Mouse (Mus musculus) MEL (cell line): ENCODE results near the gene Stx6. TPM values are rescaled to one million over a fixed set of nuclear protein-coding genes. Genes with fewer than 3 reads are reported as not detected.

Source experiments
- DNase-seq: peaks from one replicate; pipeline ENCODE4 v3.0.0; 2011; ENCODE audit warnings: low read depth, low spot score
- H3K27ac ChIP-seq: 2 replicates; pipeline ENCODE4 v1.5.1; 2012; ENCODE audit warnings: low read depth, mild to moderate bottlenecking, control low read depth, low read length, moderate library complexity; ENCODE audit not compliant: control insufficient read depth
- H3K27me3 ChIP-seq, 2 experiments: fragments of 150-350 bp in 1 of 2; sonication (generic) in 1 of 2; 2 replicates each; pipeline ENCODE4 v1.6.1; 2012; ENCODE audit warnings: low read length in 2 of 2, mild to moderate bottlenecking in 2 of 2, improper control_type of control experiment in 1 of 2, moderate library complexity in 1 of 2; ENCODE audit not compliant: insufficient read depth in 2 of 2, control insufficient read depth in 1 of 2
- H3K36me3 ChIP-seq, 2 experiments: 2 replicates each; pipeline ENCODE4 v1.6.1; 2012 to 2014; ENCODE audit warnings: low read length in 2 of 2, improper control_type of control experiment in 1 of 2, inconsistent platforms in 1 of 2, mild to moderate bottlenecking in 1 of 2; ENCODE audit not compliant: insufficient read depth in 2 of 2, control insufficient read depth in 1 of 2
- H3K4me1 ChIP-seq, 2 experiments: fragments of 150-350 bp in 1 of 2; sonication (generic) in 1 of 2; 2 replicates each; pipeline ENCODE4 v1.6.1; 2012; ENCODE audit warnings: low read length in 2 of 2, improper control_type of control experiment in 1 of 2, mild to moderate bottlenecking in 1 of 2; ENCODE audit not compliant: insufficient read depth in 2 of 2, control insufficient read depth in 1 of 2
- H3K4me3 ChIP-seq, 2 experiments: fragments of 150-350 bp in 1 of 2; sonication (generic) in 1 of 2; 2 replicates each; pipeline ENCODE4 v1.5.1; 2012; ENCODE audit warnings: low read depth in 2 of 2, low read length in 2 of 2, mild to moderate bottlenecking in 2 of 2, moderate library complexity in 2 of 2, control low read depth in 1 of 2, improper control_type of control experiment in 1 of 2; ENCODE audit not compliant: control insufficient read depth in 1 of 2, insufficient read depth in 1 of 2
- H3K79me2 ChIP-seq: 2 replicates; pipeline ENCODE4 v1.6.1; 2012; ENCODE audit warnings: mild to moderate bottlenecking, low read length, moderate library complexity; ENCODE audit not compliant: control insufficient read depth, poor library complexity, insufficient read depth
- H3K9ac ChIP-seq: 2 replicates; pipeline ENCODE4 v1.6.1; 2012; ENCODE audit warnings: low read depth, mild to moderate bottlenecking, control low read depth, low read length, moderate library complexity; ENCODE audit not compliant: control insufficient read depth, poor library complexity, severe bottlenecking
- H3K9me3 ChIP-seq: fragments of 150-350 bp; sonication (generic); replicated peaks from 2 replicates; pipeline ENCODE4 v1.6.1; 2012; ENCODE audit warnings: mild to moderate bottlenecking, low read length, improper control_type of control experiment, moderate library complexity; ENCODE audit not compliant: insufficient read depth
- BHLHE40 ChIP-seq: IDR thresholded peaks from 2 replicates; pipeline ENCODE4 v1.6.1; 2012; ENCODE audit warnings: low read depth, mild to moderate bottlenecking, inconsistent platforms, low read length, improper control_type of control experiment, borderline replicate concordance
- CHD1 ChIP-seq: IDR thresholded peaks from 2 replicates; pipeline ENCODE4 v1.6.1; 2012; ENCODE audit warnings: low read depth, mild to moderate bottlenecking, inconsistent platforms, low read length, improper control_type of control experiment
- CTCF ChIP-seq, 3 experiments: IDR thresholded peaks in 2 of 3; conservative IDR thresholded peaks in 1 of 3; 2 replicates each; pipeline ENCODE4 v1.5.1; 2011 to 2012; ENCODE audit warnings: low read length in 3 of 3, low read depth in 2 of 3, mild to moderate bottlenecking in 2 of 3, improper control_type of control experiment in 1 of 3, inconsistent platforms in 1 of 3, mixed read lengths in 1 of 3, moderate library complexity in 1 of 3; ENCODE audit not compliant: control insufficient read depth in 1 of 3, insufficient read depth in 1 of 3, poor library complexity in 1 of 3, severe bottlenecking in 1 of 3
- E2F4 ChIP-seq: IDR thresholded peaks from 2 replicates; pipeline ENCODE4 v1.6.1; 2011; ENCODE audit warnings: low read depth, low read length, improper control_type of control experiment, borderline replicate concordance
- ELF1 ChIP-seq: IDR thresholded peaks from 2 replicates; pipeline ENCODE4 v1.6.1; 2014; ENCODE audit warnings: low read depth, mild to moderate bottlenecking, inconsistent platforms, low read length, improper control_type of control experiment, moderate library complexity
- ETS1 ChIP-seq: IDR thresholded peaks from 2 replicates; pipeline ENCODE4 v1.6.1; 2012; ENCODE audit warnings: low read depth, mild to moderate bottlenecking, inconsistent platforms, low read length, improper control_type of control experiment, moderate library complexity
- GABPA ChIP-seq: IDR thresholded peaks from 2 replicates; pipeline ENCODE4 v1.6.1; 2012; ENCODE audit warnings: low read depth, mild to moderate bottlenecking, inconsistent platforms, low read length, improper control_type of control experiment, moderate library complexity
- HCFC1 ChIP-seq: IDR thresholded peaks from 2 replicates; pipeline ENCODE4 v1.6.1; 2012; ENCODE audit warnings: low read depth, mild to moderate bottlenecking, inconsistent platforms, low read length, improper control_type of control experiment, moderate library complexity
- KAT2A ChIP-seq: conservative IDR thresholded peaks from 2 replicates; pipeline ENCODE4 v1.6.1; 2012; ENCODE audit warnings: low read depth, low read length, improper control_type of control experiment, inconsistent platforms
- MAFK ChIP-seq: IDR thresholded peaks from 2 replicates; pipeline ENCODE4 v1.6.1; 2011; ENCODE audit warnings: low read depth, mild to moderate bottlenecking, low read length, improper control_type of control experiment, borderline replicate concordance
- MAX ChIP-seq: IDR thresholded peaks from 2 replicates; pipeline ENCODE4 v1.6.1; 2011; ENCODE audit warnings: low read length, improper control_type of control experiment
- MAZ ChIP-seq: IDR thresholded peaks from 2 replicates; pipeline ENCODE4 v1.6.1; 2012; ENCODE audit warnings: low read depth, mild to moderate bottlenecking, inconsistent platforms, low read length, improper control_type of control experiment
- MEF2A ChIP-seq: IDR thresholded peaks from 2 replicates; pipeline ENCODE4 v1.6.1; 2014; ENCODE audit warnings: low read depth, mild to moderate bottlenecking, inconsistent platforms, low read length, improper control_type of control experiment; ENCODE audit not compliant: poor library complexity, insufficient replicate concordance, severe bottlenecking; ENCODE audit errors: extremely low read depth
- MXI1 ChIP-seq: IDR thresholded peaks from 2 replicates; pipeline ENCODE4 v1.6.1; 2011; ENCODE audit warnings: mild to moderate bottlenecking, low read depth, low read length, improper control_type of control experiment
- MYB ChIP-seq: IDR thresholded peaks from 2 replicates; pipeline ENCODE4 v1.6.1; 2011; ENCODE audit warnings: mild to moderate bottlenecking, low read depth, low read length, improper control_type of control experiment
- MYC ChIP-seq: IDR thresholded peaks from 2 replicates; pipeline ENCODE4 v1.6.1; 2011; ENCODE audit warnings: low read depth, mild to moderate bottlenecking, low read length, improper control_type of control experiment, moderate library complexity
- NELFE ChIP-seq: IDR thresholded peaks from 2 replicates; pipeline ENCODE4 v1.6.1; 2011; ENCODE audit warnings: low read depth, low read length, improper control_type of control experiment
- NRF1 ChIP-seq: IDR thresholded peaks from 2 replicates; pipeline ENCODE4 v1.6.1; 2014; ENCODE audit warnings: low read depth, mild to moderate bottlenecking, inconsistent platforms, low read length, improper control_type of control experiment, moderate library complexity; ENCODE audit not compliant: poor library complexity, insufficient read depth, severe bottlenecking
- POLR2A ChIP-seq, 2 experiments: IDR thresholded peaks; 2 replicates each; pipeline ENCODE4 v1.6.1; 2011 to 2012; ENCODE audit warnings: low read length in 2 of 2, mild to moderate bottlenecking in 2 of 2, control low read depth in 1 of 2, improper control_type of control experiment in 1 of 2, low read depth in 1 of 2, moderate library complexity in 1 of 2; ENCODE audit not compliant: control insufficient read depth in 1 of 2, insufficient read depth in 1 of 2, poor library complexity in 1 of 2
- RCOR1 ChIP-seq: IDR thresholded peaks from 2 replicates; pipeline ENCODE4 v1.6.1; 2012; ENCODE audit warnings: low read depth, mild to moderate bottlenecking, inconsistent platforms, low read length, improper control_type of control experiment
- TBP ChIP-seq: IDR thresholded peaks from 2 replicates; pipeline ENCODE4 v1.8.0; 2011; ENCODE audit warnings: low read depth, low read length, improper control_type of control experiment
- TCF12 ChIP-seq: IDR thresholded peaks from 2 replicates; pipeline ENCODE4 v1.6.1; 2014; ENCODE audit warnings: low read depth, mild to moderate bottlenecking, inconsistent platforms, low read length, improper control_type of control experiment, moderate library complexity
- USF1 ChIP-seq: IDR thresholded peaks from 2 replicates; pipeline ENCODE4 v1.6.1; 2014; ENCODE audit warnings: low read depth, mild to moderate bottlenecking, inconsistent platforms, low read length, improper control_type of control experiment, moderate library complexity
- USF2 ChIP-seq, 2 experiments: IDR thresholded peaks; 2 replicates each; pipeline ENCODE4 v1.6.1; 2011 to 2012; ENCODE audit warnings: improper control_type of control experiment in 2 of 2, low read length in 2 of 2, borderline replicate concordance in 1 of 2, inconsistent platforms in 1 of 2, low read depth in 1 of 2, mild to moderate bottlenecking in 1 of 2; ENCODE audit not compliant: insufficient read depth in 1 of 2
- ZC3H11A ChIP-seq: IDR thresholded peaks from 2 replicates; pipeline ENCODE4 v1.6.1; 2012; ENCODE audit warnings: low read depth, mild to moderate bottlenecking, inconsistent platforms, low read length, improper control_type of control experiment
- ZKSCAN1 ChIP-seq: IDR thresholded peaks from 2 replicates; pipeline ENCODE4 v1.6.1; 2012; ENCODE audit warnings: low read depth, mild to moderate bottlenecking, inconsistent platforms, low read length, improper control_type of control experiment, moderate library complexity
- polyA plus RNA-seq, 2 experiments: library from polyadenylated mRNA; stranded (reverse) in 1 of 2; unstranded in 1 of 2; fragments of >175 nt in 1 of 2; fragments of >200 nt in 1 of 2; gene quantifications; 2 replicates each; pipeline versions ENCODE4 v1.2.1 to v1.2.4; 2012; ENCODE audit warnings: low replicate concordance in 2 of 2, low read depth in 1 of 2; ENCODE audit not compliant: insufficient read length in 2 of 2, insufficient read depth in 1 of 2, missing spikeins in 1 of 2
- total RNA-seq: library from RNA; depleted of rRNA; stranded (reverse); fragments of 300-350 nt; gene quantifications from 2 replicates; pipeline ENCODE4 v1.2.3, GENCODE M21; 2012

The Stx6 gene
- total and polyA plus RNA-seq, 3 experiments: 18.1 to 38.4 TPM; not detected in 1

DNA sequence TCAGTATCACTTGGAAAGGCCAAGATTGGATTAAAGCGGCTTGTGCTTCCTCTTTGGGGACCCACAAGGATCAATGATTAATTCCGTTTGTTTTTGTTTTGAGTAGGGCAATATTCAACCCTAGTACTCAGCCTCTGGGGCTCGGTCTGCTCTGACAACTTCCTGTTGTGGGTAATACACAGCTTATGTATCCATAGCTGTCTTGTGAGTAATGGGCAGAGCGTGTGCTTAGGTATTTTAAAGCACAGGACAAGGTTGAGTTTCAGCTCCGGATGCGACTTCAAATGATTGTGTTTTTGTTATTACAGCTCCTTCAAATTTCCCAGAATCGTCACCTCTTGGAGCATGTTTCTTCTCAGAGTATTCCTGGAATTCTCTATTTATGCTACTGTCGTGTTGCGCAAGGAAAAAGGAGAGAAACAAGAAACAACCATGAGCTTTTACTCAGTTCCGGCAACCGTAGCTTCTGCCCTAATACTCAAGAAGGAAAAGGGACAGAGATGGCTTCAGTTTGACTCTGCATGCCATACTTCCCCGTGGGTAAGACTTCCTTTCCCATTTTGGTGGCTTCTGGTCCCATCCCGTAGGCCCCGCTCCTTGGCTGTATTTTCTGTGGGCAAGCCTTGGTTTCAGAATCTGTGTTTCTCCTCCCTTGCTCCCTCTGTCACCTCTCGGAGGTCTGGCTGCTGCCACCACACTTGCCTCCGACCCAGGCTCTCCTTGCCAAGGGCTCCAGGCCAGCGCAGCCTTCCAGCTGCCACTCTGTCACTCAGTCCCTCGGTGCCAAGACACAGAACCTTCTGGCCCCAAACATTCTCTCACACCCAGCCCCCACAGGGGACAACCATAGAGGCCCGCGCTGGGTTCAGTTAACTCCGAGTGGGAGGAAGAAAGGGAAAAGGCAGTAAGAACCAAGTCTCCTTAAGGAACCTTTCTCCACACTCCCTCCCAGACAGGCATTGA is 36.3 kb upstream of the Stx6 start:
- no peaks in the 10 kb centered on the region for H3K79me2 ChIP-seq
- no peak overlapping the region for H3K4me3 ChIP-seq
- H3K9me3 ChIP-seq: no peaks in the 10 kb centered on the region
- DNase-seq: no peak
- no peak overlapping the region for H3K9ac ChIP-seq
- TF ChIP-seq BHLHE40: no peak
- no peak for TF ChIP-seq USF1
- no peak for TF ChIP-seq KAT2A
- no peak for TF ChIP-seq MAFK
- no peak for TF ChIP-seq USF2 (IDR thresholded peaks at IDR 0.05; ENCODE audit: borderline replicate concordance in 1 of 2, insufficient read depth in 1 of 2, low read depth in 1 of 2, low read length in 2 of 2)
- no peak for TF ChIP-seq TCF12
- TF ChIP-seq MEF2A: no peak
- TF ChIP-seq MYB: no peak
- TF ChIP-seq HCFC1: no peak
- TF ChIP-seq MAZ: no peak
- TF ChIP-seq NELFE: no peak
- no peak for TF ChIP-seq TBP
- no peak for TF ChIP-seq MXI1
- no peak for TF ChIP-seq ZKSCAN1
- no peak for TF ChIP-seq RCOR1
- TF ChIP-seq NRF1: no peak
- H3K4me1 ChIP-seq: no peaks in the 10 kb centered on the region
- H3K27me3 ChIP-seq: no peaks in the 10 kb centered on the region; a peak in 1 of 4 replicates
- no peak overlapping the region for H3K27ac ChIP-seq
- H3K36me3 ChIP-seq: no peaks in the 10 kb centered on the region

DNA sequence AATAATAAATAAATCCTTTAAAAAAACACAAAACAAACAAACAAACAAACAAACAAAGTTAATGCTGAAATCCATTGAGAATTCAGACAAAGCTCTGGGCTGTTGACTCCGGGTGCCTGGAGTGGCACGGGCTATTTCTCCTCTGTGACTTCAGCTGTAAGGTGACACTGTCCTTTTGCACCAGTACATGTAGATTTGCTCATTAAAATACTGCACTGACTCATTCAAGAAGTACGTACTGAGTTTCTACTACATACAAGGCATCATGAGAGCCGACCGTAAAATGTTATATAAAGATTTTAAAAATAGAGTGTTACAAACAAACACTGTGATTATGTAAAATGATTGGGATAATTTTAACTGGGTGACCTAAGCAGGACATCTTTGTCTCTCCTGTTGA is 34.1 kb upstream of the Stx6 start:
- Histone ChIP-seq H3K9me3 (no peaks in the 10 kb centered on the region), H3K27ac (no peak overlapping the region), H3K4me3 (no peak overlapping the region), H3K4me1 (no peaks in the 10 kb centered on the region), H3K79me2 (no peaks in the 10 kb centered on the region), H3K9ac (no peak overlapping the region), H3K27me3 (no peaks in the 10 kb centered on the region), H3K36me3 (no peaks in the 10 kb centered on the region)
- TF ChIP-seq ZKSCAN1: no peak
- no peak for TF ChIP-seq TCF12
- no peak for TF ChIP-seq RCOR1
- no peak for TF ChIP-seq ZC3H11A
- no peak for TF ChIP-seq ELF1
- no peak for TF ChIP-seq E2F4
- no peak for TF ChIP-seq MAX
- no peak for TF ChIP-seq CTCF (IDR thresholded peaks at IDR 0.05 in 2 of 3, conservative IDR thresholded peaks at IDR 0.05 in 1 of 3; ENCODE audit: control insufficient read depth in 1 of 3, insufficient read depth in 1 of 3, low read depth in 2 of 3, low read length in 3 of 3, poor library complexity in 1 of 3, severe bottlenecking in 1 of 3)
- TF ChIP-seq GABPA: no peak
- no peak for TF ChIP-seq ETS1
- TF ChIP-seq USF1: no peak
- no peak for TF ChIP-seq BHLHE40
- no peak for TF ChIP-seq CHD1
- TF ChIP-seq HCFC1: no peak
- no peak for TF ChIP-seq POLR2A (IDR thresholded peaks at IDR 0.05; ENCODE audit: control insufficient read depth in 1 of 2, insufficient read depth in 1 of 2, low read depth in 1 of 2, low read length in 2 of 2, poor library complexity in 1 of 2)
- no peak for TF ChIP-seq KAT2A
- TF ChIP-seq MYC: no peak
- TF ChIP-seq NRF1: no peak
- TF ChIP-seq, all 39 proteins: peak for 0
- no peak for DNase-seq
